Mouse (Mus musculus): ENCODE measurements around the gene Lix1l.

GRCm38 (mm10) chr3:96675690-96676089 is 74.7 kb downstream of the Lix1l start:
- TF ChIP-seq CTCF (IDR thresholded peaks at IDR 0.05; ENCODE audit: control insufficient read depth, insufficient read depth, insufficient read length) (no peak), CEBPB (IDR thresholded peaks at IDR 0.05; ENCODE audit: low read depth) (no peak), MYOD1 (IDR thresholded peaks at IDR 0.05; ENCODE audit: control insufficient read depth, insufficient read length, low read depth) (no peak), MAX (IDR thresholded peaks at IDR 0.05) (no peak)
